Mouse (Mus musculus) erythroblast, embryonic 14.5 days (primary cell): Measurements from ENCODE around the gene Gpbar1. TPM values are rescaled to one million over a fixed set of nuclear protein-coding genes. Genes with fewer than 3 reads are reported as not detected.

Experiments used
- H3K27me3 ChIP-seq: 2 replicates; pipeline ENCODE4 v1.6.1; 2012; ENCODE audit warnings: inconsistent platforms; ENCODE audit not compliant: control insufficient read depth
- H3K36me3 ChIP-seq: 2 replicates; pipeline ENCODE4 v1.6.1; 2012; ENCODE audit warnings: mild to moderate bottlenecking, inconsistent platforms; ENCODE audit not compliant: control insufficient read depth
- H3K4me1 ChIP-seq: 2 replicates; pipeline ENCODE4 v1.6.1; 2012; ENCODE audit warnings: inconsistent platforms; ENCODE audit not compliant: control insufficient read depth
- H3K4me3 ChIP-seq: replicated peaks from 2 replicates; pipeline ENCODE3; 2012; ENCODE audit warnings: moderate library complexity, mild to moderate bottlenecking, inconsistent platforms
- H3K9me3 ChIP-seq: 2 replicates; pipeline ENCODE4 v1.6.1; 2012; ENCODE audit warnings: low read length, inconsistent platforms, mixed read lengths; ENCODE audit not compliant: control insufficient read depth
- GATA1 ChIP-seq: IDR thresholded peaks from 2 replicates; pipeline ENCODE4 v1.6.1; 2012; ENCODE audit warnings: low read length, inconsistent platforms, mixed read lengths
- TAL1 ChIP-seq: IDR thresholded peaks from 3 replicates; pipeline ENCODE4 v1.6.1; 2012; ENCODE audit warnings: low read length, inconsistent platforms, mixed read lengths
- polyA plus RNA-seq: library from polyadenylated mRNA; stranded (reverse); fragments of >175 nt; gene quantifications from 2 replicates; pipeline ENCODE4 v1.2.3, GENCODE M21; 2012

The Gpbar1 gene
- polyA plus RNA-seq, 1 experiment = not detected

DNA sequence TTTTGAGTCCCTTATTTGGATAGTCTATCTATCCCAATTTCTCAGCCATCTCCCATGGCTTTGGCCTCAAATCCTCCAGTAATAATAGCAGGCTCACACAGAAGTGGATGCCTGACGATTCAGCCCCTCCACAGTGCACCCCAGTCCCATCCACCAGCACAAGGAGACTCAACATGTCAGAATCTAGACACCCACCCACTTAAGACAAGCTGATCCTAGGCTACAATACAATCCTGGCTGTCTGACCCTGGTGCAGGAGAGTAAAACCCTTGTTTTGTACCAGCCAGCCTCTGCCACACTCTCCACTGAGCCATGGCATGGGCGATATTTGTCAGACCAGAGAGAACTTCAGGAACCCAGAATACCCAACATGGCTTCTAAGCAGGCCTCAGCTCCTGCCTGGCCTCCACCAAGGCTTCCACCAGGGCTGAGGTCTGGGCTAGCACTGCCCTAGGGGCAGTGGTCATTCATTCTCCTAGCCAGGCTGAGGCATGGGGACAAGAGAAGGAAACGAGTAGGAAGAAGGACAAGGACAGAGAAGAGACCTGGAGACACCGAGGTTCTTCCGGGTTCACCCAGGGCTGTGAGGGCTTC is 19.9 kb downstream of the Gpbar1 start:
- TF ChIP-seq GATA1 = no peak
- no peak for TF ChIP-seq TAL1
- Histone ChIP-seq H3K36me3 (peaks cover 46% of the 10 kb centered on the region), H3K4me3 (no peak overlapping the region), H3K27me3 (no peaks in the 10 kb centered on the region), H3K4me1 (peaks cover 82% of the 10 kb centered on the region), H3K9me3 (no peaks in the 10 kb centered on the region)

- TF ChIP-seq GATA1 = no peak
- TF ChIP-seq TAL1 = no peak
- H3K36me3 ChIP-seq = peaks cover 38% of the 10 kb centered on the region
- no peak overlapping the region for H3K4me3 ChIP-seq
- no peaks in the 10 kb centered on the region for H3K27me3 ChIP-seq
- peaks cover 82% of the 10 kb centered on the region for H3K4me1 ChIP-seq
- no peaks in the 10 kb centered on the region for H3K9me3 ChIP-seq
Measured at GRCm38 (mm10) chr1:74298996-74299395, 20.6 kb downstream of the Gpbar1 start.

DNA sequence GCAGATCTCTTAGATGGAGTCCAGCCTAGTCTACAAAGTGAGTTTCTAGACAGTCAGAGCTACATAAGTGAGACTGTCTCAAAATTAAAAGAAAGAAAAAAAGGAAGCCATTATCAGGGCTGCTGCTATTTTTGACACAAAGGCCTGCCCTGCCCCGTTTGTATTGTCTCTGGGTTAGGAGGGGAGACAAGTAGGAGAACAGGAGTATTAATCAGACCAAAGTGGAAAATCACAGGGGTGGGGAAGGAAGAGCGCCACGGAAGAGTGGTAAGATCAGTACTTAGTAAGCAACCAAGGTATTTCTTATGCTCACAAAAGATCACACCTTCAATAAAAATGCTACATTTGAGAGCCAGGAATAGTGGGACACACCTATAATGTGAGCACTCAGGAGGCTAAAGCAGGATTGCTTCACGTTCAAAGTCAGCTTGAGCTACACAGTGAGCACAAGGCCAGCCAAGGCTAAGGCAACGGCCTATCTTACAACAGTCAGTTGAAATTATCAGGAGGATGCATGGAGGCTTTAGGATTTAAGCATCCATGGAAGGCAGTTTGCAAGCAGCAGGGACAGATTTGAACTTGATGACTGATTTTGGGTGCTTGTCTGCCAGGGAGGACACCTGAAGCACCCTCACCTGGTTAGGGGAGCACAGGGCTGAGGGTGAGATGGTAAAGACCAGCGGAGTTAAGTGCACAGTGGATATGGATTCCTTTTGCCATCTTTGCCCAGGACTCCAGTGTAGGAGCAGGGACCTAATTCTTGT is 22.2 kb downstream of the Gpbar1 start:
- H3K9me3 ChIP-seq = no peaks in the 10 kb centered on the region
- no peak for TF ChIP-seq TAL1
- TF ChIP-seq GATA1 = no peak
- H3K27me3 ChIP-seq = no peaks in the 10 kb centered on the region; the same call in 1 of the 2 replicates
- peaks cover 29% of the 10 kb centered on the region for H3K36me3 ChIP-seq
- H3K4me3 ChIP-seq = no peak overlapping the region
- H3K4me1 ChIP-seq = peaks cover 80% of the 10 kb centered on the region

DNA sequence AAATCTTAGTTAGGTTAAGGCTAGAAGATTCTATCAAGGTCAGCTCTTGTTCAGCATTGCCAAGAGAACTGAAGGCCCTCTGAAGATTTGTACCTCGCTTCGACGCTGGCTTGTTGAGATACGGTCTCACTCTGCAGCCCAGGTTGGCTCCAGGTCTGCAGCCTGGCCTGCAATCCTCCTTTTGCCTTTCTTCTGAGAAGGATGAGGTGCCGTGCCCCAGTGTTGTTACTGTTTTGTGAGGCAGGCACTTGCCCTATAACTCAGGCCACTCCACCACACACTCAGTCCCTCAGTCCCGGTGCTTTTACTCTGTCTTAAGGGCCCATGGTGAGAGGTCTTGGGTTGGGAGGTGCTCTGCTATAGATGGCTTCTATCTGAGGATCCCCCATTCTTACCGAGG is 23.9 kb downstream of the Gpbar1 start:
- Histone ChIP-seq H3K36me3 (peaks cover 17% of the 10 kb centered on the region), H3K27me3 (no peaks in the 10 kb centered on the region; the same call in 1 of the 2 replicates), H3K4me1 (peaks cover 65% of the 10 kb centered on the region), H3K4me3 (no peak overlapping the region), H3K9me3 (no peaks in the 10 kb centered on the region)
- TF ChIP-seq TAL1 (no peak), GATA1 (no peak)

GRCm38 (mm10) chr1:74302835-74303234 is 24.5 kb downstream of the Gpbar1 start:
- Histone ChIP-seq H3K4me1 (peaks cover 61% of the 10 kb centered on the region), H3K4me3 (no peak overlapping the region), H3K9me3 (no peaks in the 10 kb centered on the region), H3K36me3 (peaks cover 13% of the 10 kb centered on the region), H3K27me3 (no peaks in the 10 kb centered on the region; the same call in 1 of the 2 replicates)
- TF ChIP-seq TAL1 (no peak), GATA1 (no peak)

- Histone ChIP-seq H3K4me3 (peak overlapping the region; percentile 74), H3K9me3 (no peaks in the 10 kb centered on the region), H3K36me3 (peaks cover 6% of the 10 kb centered on the region), H3K27me3 (no peaks in the 10 kb centered on the region; the same call in 1 of the 2 replicates), H3K4me1 (peaks cover 53% of the 10 kb centered on the region)
- TF ChIP-seq TAL1 (no peak), GATA1 (no peak)
Measured at GRCm38 (mm10) chr1:74303509-74304338, 25.4 kb downstream of the Gpbar1 start.

- TF ChIP-seq GATA1 = no peak
- TF ChIP-seq TAL1 = no peak
- peak overlapping the region; percentile 74 for H3K4me3 ChIP-seq
- H3K9me3 ChIP-seq = no peaks in the 10 kb centered on the region
- no peaks in the 10 kb centered on the region; the same call in 1 of the 2 replicates for H3K27me3 ChIP-seq
- H3K4me1 ChIP-seq = peaks cover 47% of the 10 kb centered on the region
- H3K36me3 ChIP-seq = peaks cover 6% of the 10 kb centered on the region
Measured at GRCm38 (mm10) chr1:74304339-74304790, 26.0 kb downstream of the Gpbar1 start.

DNA sequence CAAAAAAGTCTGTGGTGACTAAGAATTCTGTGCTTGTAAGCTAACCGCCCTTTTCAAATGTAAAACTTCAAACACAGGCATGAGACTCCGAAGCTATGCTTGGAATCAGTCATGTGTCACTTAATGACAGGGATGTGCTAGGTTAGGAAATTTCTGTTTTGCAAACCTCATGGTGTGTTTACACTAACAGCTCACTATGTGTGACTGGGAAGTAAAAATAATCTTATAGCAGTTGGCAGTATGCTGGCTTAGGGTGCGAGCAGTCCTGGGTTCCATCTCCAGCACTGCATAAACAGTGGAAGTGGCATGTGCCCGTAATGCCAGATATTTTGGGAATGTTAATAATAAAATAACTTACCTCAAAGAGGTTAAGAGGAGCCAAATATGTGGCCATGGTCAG is 26.6 kb downstream of the Gpbar1 start:
- peaks cover 6% of the 10 kb centered on the region for H3K36me3 ChIP-seq
- no peak overlapping the region for H3K4me3 ChIP-seq
- peaks cover 42% of the 10 kb centered on the region for H3K4me1 ChIP-seq
- no peaks in the 10 kb centered on the region; the same call in 1 of the 2 replicates for H3K27me3 ChIP-seq
- TF ChIP-seq GATA1 = no peak
- no peak for TF ChIP-seq TAL1
- H3K9me3 ChIP-seq = no peaks in the 10 kb centered on the region

DNA sequence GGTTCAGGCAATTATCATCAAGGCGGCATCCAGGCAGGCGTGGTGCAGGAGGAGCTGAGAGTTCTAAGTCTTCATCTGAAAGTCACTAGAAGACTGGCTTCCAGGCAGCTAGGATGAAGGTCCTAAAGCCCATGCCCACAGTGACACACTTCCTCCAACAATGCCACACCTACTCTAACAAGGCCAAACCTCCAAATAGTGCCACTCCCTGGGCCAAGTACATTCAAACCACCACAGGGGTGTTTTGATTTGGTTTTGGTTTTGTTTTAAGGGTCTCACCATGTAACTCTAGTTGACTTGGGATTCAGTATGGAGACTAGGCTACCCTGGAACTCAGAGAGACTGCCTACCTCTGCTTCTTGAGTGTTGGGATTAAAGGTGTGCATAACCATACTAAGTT is 27.2 kb downstream of the Gpbar1 start, which contains the start of gene Tmbim1:
Gene Tmbim1 (minus strand): TSS at position 101 of the 400 bp plus-strand sequence.
- Histone ChIP-seq H3K4me3 (peak within 1 kb of the TSS; percentile 74), H3K4me1 (peaks cover 37% of the 10 kb centered on the region), H3K36me3 (peaks cover 6% of the 10 kb centered on the region), H3K27me3 (no peaks in the 10 kb centered on the region; the same call in 1 of the 2 replicates), H3K9me3 (no peaks in the 10 kb centered on the region)
- TF ChIP-seq TAL1 (no peak), GATA1 (no peak)
